ENCODE assay signal across 10 mouse cellular contexts in the genomic region with DNA sequence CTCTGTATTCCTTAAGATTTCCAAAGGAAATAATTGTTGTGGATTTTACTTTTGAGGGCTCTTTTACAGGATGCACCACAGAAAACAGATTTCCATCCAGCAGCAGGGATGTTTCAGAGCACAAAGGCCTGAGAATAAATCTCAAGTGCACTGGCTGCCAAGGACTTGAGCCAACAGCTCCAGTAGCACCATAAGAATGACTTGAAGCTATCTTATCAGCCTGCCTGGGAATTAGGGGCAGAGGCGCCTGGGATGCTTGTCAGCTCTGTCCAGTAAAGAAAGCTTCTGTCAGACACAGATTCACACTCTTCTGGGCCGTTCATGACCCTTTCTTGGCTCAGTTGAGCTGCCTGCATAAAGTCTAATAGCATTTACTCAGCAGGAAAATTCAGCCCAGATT. TPM values are rescaled to one million over a fixed set of nuclear protein-coding genes. Genes with fewer than 3 reads are reported as not detected.
DNase-seq lines count a peak whose midpoint lies in the region; ATAC-seq and TF ChIP-seq lines count a peak whose summit lies in the region.
"Had no signal": no experiment of that assay in that cellular context is flagged by ENCODE, and none has a peak within 500 bp of the region (broad histone marks: within the 10 kb centered on the region; RNA-seq: fewer than 3 reads in every experiment).

No protein-coding gene starts in this region.

- H3K4me3 ChIP-seq in lung, adult 2 months (replicated peaks; ENCODE audit: extremely low read depth, low read depth, low read length): no peak overlapping the region
- no peak overlapping the region for H3K4me3 ChIP-seq in heart, embryonic 15.5 days
- no peak overlapping the region for H3K4me3 ChIP-seq in hindbrain, embryonic 16.5 days (ENCODE audit: low read length)
- H3K4me3 ChIP-seq: midbrain, embryonic 15.5 days had no signal

- H3K27me3 ChIP-seq in heart, embryonic 15.5 days: no peaks in the 10 kb centered on the region
- H3K27me3 ChIP-seq in hindbrain, embryonic 16.5 days (replicated peaks; ENCODE audit: control insufficient read depth, insufficient read depth, low read length): no peaks in the 10 kb centered on the region
- H3K27me3 ChIP-seq: midbrain, embryonic 15.5 days had no signal

- peak; percentile 12 to 16 for DNase-seq in lung, adult 18-20 months
- DNase-seq in lung, adult 2 months: no peak
- DNase-seq in kidney, postnatal 14 days: peak; percentile 63
- peak; percentile 5 to 40 for DNase-seq in urinary bladder, postnatal 36 days (ENCODE audit: low spot score in 2 of 2)
- DNase-seq in thymus, postnatal 25 days: no peak
- DNase-seq: right cerebral cortex, postnatal 14 days had no signal

- peak overlapping the region; percentile 84 for H3K27ac ChIP-seq in heart, embryonic 15.5 days
- no peak overlapping the region for H3K27ac ChIP-seq in hindbrain, embryonic 16.5 days (ENCODE audit: low read depth, low read length)
- H3K27ac ChIP-seq: midbrain, embryonic 15.5 days had no signal

- no peaks in the 10 kb centered on the region for H3K9me3 ChIP-seq in heart, embryonic 15.5 days (replicated peaks)
- H3K9me3 ChIP-seq in hindbrain, embryonic 16.5 days (ENCODE audit: control insufficient read depth, low read length): no peaks in the 10 kb centered on the region
- H3K9me3 ChIP-seq: midbrain, embryonic 15.5 days had no signal

- no peak for TF ChIP-seq POLR2A in lung, adult 2 months (IDR thresholded peaks at IDR 0.05; ENCODE audit: borderline replicate concordance, extremely low read depth, low read depth, low read length)

- 53% methylated on average over 2 of the region's 2 CpGs for WGBS in lung, adult 2 months
- WGBS in heart, embryonic 15.5 days: 13% methylated on average over 2 of the region's 2 CpGs
- 84% methylated on average over 2 of the region's 2 CpGs for WGBS in hindbrain, embryonic 16.5 days

- H3K9ac ChIP-seq in heart, embryonic 15.5 days: no peak overlapping the region
- H3K9ac ChIP-seq in hindbrain, embryonic 16.5 days (ENCODE audit: low read depth, low read length): no peak overlapping the region
- H3K9ac ChIP-seq: midbrain, embryonic 15.5 days had no signal

- H3K36me3 ChIP-seq in heart, embryonic 15.5 days: no peaks in the 10 kb centered on the region; the same call in 1 of the 2 replicates
- H3K36me3 ChIP-seq in hindbrain, embryonic 16.5 days (ENCODE audit: control insufficient read depth, insufficient read depth, low read length): no peaks in the 10 kb centered on the region
- H3K36me3 ChIP-seq: midbrain, embryonic 15.5 days had no signal

- H3K4me2 ChIP-seq in heart, embryonic 15.5 days: peak overlapping the region; percentile 35
- H3K4me2 ChIP-seq in hindbrain, embryonic 16.5 days (ENCODE audit: low read length): no peak overlapping the region
- H3K4me2 ChIP-seq: midbrain, embryonic 15.5 days had no signal

- ATAC-seq in heart, embryonic 15.5 days (replicated peaks; ENCODE audit: insufficient number of reproducible peaks, insufficient read depth, low FRiP score, low read depth): peak; percentile 81
- ATAC-seq in hindbrain, embryonic 16.5 days: no peak
- ATAC-seq in granulocyte monocyte progenitor cell, adult 5-6 weeks (replicated peaks; ENCODE audit: poor library complexity, severe bottlenecking): no peak
- ATAC-seq: midbrain, embryonic 15.5 days had no signal

- no peak for TF ChIP-seq CTCF in lung, adult 2 months (IDR thresholded peaks at IDR 0.05; ENCODE audit: insufficient read depth, low read length)

- H3K4me1 ChIP-seq in lung, adult 2 months (ENCODE audit: control insufficient read depth, insufficient read depth, low read length): peaks cover 7% of the 10 kb centered on the region
- H3K4me1 ChIP-seq in heart, embryonic 15.5 days (replicated peaks): peaks cover 21% of the 10 kb centered on the region
- H3K4me1 ChIP-seq in hindbrain, embryonic 16.5 days (ENCODE audit: control insufficient read depth, insufficient read depth, low read depth, low read length): no peaks in the 10 kb centered on the region
- H3K4me1 ChIP-seq: midbrain, embryonic 15.5 days had no signal

RNA-seq across cellular contexts. Expression of a gene that starts 33.1 kb away (rescaled TPM):
- 52.2 and 81.5 TPM in 2 replicates for polyA plus RNA-seq in lung, adult 2 months (2012; rRNA removed)
- 39.1 and 46.6 TPM in 2 replicates for polyA plus RNA-seq in heart, embryonic 15.5 days (2015; fragmentation: Nextera tagmentation; extraction: Ambion mirVana)
- polyA plus RNA-seq in hindbrain, embryonic 16.5 days (2015; fragmentation: Nextera tagmentation; extraction: Ambion mirVana): 29.3 and 30.0 TPM in 2 replicates
- not detected in 2 replicates for total RNA-seq in granulocyte monocyte progenitor cell, adult 5-6 weeks (2014; fragmentation: Nextera tagmentation)
- total RNA-seq in granulocyte monocyte progenitor cell, adult 5-6 weeks (2017): 0.22 TPM in 1 of 2 replicates, not detected in the other

RNA-seq across cellular contexts. Expression of a gene that starts 38.0 kb away (rescaled TPM):
- 36.0 and 58.4 TPM in 2 replicates for polyA plus RNA-seq in lung, adult 2 months (2012; rRNA removed)
- 45.0 and 46.2 TPM in 2 replicates for polyA plus RNA-seq in heart, embryonic 15.5 days (2015; fragmentation: Nextera tagmentation; extraction: Ambion mirVana)
- polyA plus RNA-seq in hindbrain, embryonic 16.5 days (2015; fragmentation: Nextera tagmentation; extraction: Ambion mirVana): 63.0 and 74.0 TPM in 2 replicates
- total RNA-seq in granulocyte monocyte progenitor cell, adult 5-6 weeks (2014; fragmentation: Nextera tagmentation): not detected in 2 replicates
- total RNA-seq in granulocyte monocyte progenitor cell, adult 5-6 weeks (2017): 0.30 TPM in 1 of 2 replicates, not detected in the other

Comparison
In these comparisons a context has a peak if more than half of its experiments do, and no peak if none do; other contexts are left out.
1. DNase-seq: peak in lung, adult 18-20 months (2 of 2), kidney, postnatal 14 days (single experiment) and urinary bladder, postnatal 36 days (2 of 2); none in lung, adult 2 months (single experiment) and thymus, postnatal 25 days (single experiment).